Mouse (Mus musculus) hindbrain, embryonic 10.5 days (tissue): ENCODE data around the gene Szt2. TPM values are rescaled to one million over a fixed set of nuclear protein-coding genes. Genes with fewer than 3 reads are reported as not detected.

Experiments used
- DNase-seq: peaks from one replicate; pipeline ENCODE4 v3.0.0-alpha.2; 2017; ENCODE audit warnings: low spot score
- H3K27ac ChIP-seq: fragments of 300-500 bp; sonication (generic); 2 replicates; pipeline ENCODE4 v1.5.1; 2016; ENCODE audit warnings: mild to moderate bottlenecking, moderate library complexity
- H3K27me3 ChIP-seq: fragments of 300-500 bp; sonication (generic); 2 replicates; pipeline ENCODE4 v1.6.1; 2016; ENCODE audit warnings: mild to moderate bottlenecking; ENCODE audit not compliant: poor library complexity, insufficient read depth, severe bottlenecking
- H3K36me3 ChIP-seq: fragments of 300-500 bp; sonication (generic); 2 replicates; pipeline ENCODE4 v1.6.1; 2016; ENCODE audit warnings: mild to moderate bottlenecking, moderate library complexity
- H3K4me1 ChIP-seq: fragments of 300-500 bp; sonication (generic); replicated peaks from 2 replicates; pipeline ENCODE4 v1.6.1; 2016; ENCODE audit warnings: mild to moderate bottlenecking
- H3K4me3 ChIP-seq: fragments of 300-500 bp; sonication (generic); 2 replicates; pipeline ENCODE4 v1.5.1; 2016; ENCODE audit warnings: mild to moderate bottlenecking, moderate library complexity
- H3K9me3 ChIP-seq: fragments of 300-500 bp; sonication (generic); 2 replicates; pipeline ENCODE4 v1.6.1; 2016; ENCODE audit warnings: mild to moderate bottlenecking, moderate library complexity
- WGBS: fragments of 180-500 bp; shearing (Covaris S2); methylation state at CpG from one replicate; pipeline ENCODE4 v1.1.7; 2016; 5-methylcytosine and 5-hydroxymethylcytosine counted together
- polyA plus RNA-seq: library from polyadenylated mRNA; unstranded; fragments of >200 nt; fragmentation: Nextera tagmentation; extraction: Ambion mirVana; gene quantifications from 2 replicates; pipeline ENCODE4 v1.2.1, GENCODE M21; 2016

Szt2 gene
- polyA plus RNA-seq, 1 experiment from 2014 or later, result 11.7 TPM

DNA sequence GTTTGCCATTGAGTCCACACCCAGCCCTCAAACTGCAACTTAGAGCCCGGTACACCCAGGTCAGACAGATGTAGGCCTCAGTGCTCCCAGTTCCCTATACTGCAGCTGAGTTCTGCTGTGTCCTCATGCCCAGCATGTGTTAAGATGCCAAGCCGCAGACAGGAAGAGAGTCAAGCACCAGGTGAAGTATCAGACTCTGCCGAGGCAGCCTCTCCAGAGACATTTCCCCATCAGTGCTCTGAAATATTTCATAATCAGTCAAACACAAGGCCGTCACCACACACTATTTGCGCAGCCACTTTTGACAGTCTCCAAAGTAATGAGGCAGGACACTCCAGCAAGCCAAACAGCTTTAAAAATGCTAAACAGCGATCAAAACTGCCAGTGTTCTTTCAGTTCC, 10.7 kb downstream of the Szt2 start:
- no peak overlapping the region for H3K4me3 ChIP-seq
- 95% methylated on average over 6 of the region's 6 CpGs for WGBS
- H3K36me3 ChIP-seq, result peaks cover 100% of the 10 kb centered on the region
- H3K27ac ChIP-seq, result no peak overlapping the region
- no peaks in the 10 kb centered on the region for H3K27me3 ChIP-seq
- no peak for DNase-seq
- H3K4me1 ChIP-seq, result no peaks in the 10 kb centered on the region
- no peaks in the 10 kb centered on the region for H3K9me3 ChIP-seq

DNA sequence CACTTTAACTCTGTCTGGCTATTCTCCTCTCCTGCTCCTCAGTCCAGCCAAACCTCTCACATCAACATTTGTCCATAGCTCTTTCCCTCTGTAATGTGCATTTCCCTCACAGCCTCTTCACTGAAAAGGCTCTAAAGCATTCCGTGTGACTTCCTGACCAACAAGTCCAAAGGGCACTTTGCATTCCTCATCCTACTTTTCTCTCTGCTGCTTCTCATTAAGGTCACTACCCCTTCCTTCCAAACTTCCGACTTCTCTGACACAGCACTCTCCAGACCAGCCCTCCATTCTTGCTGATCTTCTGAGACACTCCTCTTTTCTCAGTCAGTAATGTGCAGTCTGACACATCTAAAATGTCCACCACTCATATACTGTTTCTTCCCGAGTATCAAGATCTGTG, 12.6 kb downstream of the Szt2 start:
- no peak for DNase-seq
- no peaks in the 10 kb centered on the region for H3K27me3 ChIP-seq
- no peak overlapping the region for H3K27ac ChIP-seq
- H3K4me1 ChIP-seq, result no peaks in the 10 kb centered on the region
- H3K4me3 ChIP-seq, result no peak overlapping the region
- H3K36me3 ChIP-seq, result peaks cover 100% of the 10 kb centered on the region
- 85% methylated on average over 3 of the region's 3 CpGs for WGBS
- no peaks in the 10 kb centered on the region for H3K9me3 ChIP-seq

DNA sequence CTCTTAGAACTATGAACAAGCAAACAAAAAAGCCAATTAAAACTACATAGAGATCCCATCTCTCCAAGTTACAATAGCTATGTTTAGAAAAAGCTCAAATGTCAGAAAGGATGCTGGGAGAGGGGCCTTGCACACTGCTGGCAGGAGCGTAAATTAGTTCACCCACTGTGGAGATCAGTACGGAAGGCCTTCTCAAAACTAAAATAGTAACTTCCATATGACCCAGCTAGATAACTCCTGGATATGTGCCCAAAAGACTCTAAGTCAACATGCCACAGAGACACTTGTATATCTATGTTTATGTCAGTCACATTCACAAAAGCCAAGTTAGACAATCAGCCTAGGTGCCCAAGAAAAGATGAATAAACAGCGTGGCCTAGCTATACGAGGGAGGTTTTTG, 13.8 kb downstream of the Szt2 start:
- no peaks in the 10 kb centered on the region for H3K9me3 ChIP-seq
- peaks cover 100% of the 10 kb centered on the region for H3K36me3 ChIP-seq
- no peaks in the 10 kb centered on the region for H3K27me3 ChIP-seq
- H3K4me3 ChIP-seq, result no peak overlapping the region
- H3K4me1 ChIP-seq, result no peaks in the 10 kb centered on the region
- 91% methylated on average over 4 of the region's 4 CpGs for WGBS
- no peak for DNase-seq
- no peak overlapping the region for H3K27ac ChIP-seq

DNA sequence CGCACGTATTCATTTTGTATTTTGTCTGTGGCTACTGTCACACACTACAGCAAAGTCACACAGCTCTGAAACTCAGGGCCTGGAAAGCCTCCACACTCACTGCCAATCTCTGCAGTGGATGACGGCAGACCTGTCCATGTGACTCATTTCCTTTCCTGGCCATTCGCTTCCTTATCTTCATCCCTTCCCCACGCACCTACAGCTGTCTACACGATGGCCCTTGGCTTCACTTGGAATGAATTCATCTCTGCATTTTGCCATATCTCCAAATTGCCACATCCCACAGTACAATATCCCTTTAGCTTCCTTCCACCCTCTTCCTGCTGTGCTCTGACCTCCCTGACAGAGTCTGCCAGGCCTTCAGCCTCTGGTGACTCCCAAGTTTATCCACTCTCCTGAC, 14.6 kb downstream of the Szt2 start:
- 93% methylated on average over 6 of the region's 6 CpGs for whole genome bisulfite sequencing
- H3K27me3 ChIP-seq, result no peaks in the 10 kb centered on the region
- H3K36me3 ChIP-seq, result peaks cover 100% of the 10 kb centered on the region
- H3K4me1 ChIP-seq, result no peaks in the 10 kb centered on the region
- H3K27ac ChIP-seq, result no peak overlapping the region
- no peaks in the 10 kb centered on the region for H3K9me3 ChIP-seq
- H3K4me3 ChIP-seq, result no peak overlapping the region
- no peak for DNase-seq

DNA sequence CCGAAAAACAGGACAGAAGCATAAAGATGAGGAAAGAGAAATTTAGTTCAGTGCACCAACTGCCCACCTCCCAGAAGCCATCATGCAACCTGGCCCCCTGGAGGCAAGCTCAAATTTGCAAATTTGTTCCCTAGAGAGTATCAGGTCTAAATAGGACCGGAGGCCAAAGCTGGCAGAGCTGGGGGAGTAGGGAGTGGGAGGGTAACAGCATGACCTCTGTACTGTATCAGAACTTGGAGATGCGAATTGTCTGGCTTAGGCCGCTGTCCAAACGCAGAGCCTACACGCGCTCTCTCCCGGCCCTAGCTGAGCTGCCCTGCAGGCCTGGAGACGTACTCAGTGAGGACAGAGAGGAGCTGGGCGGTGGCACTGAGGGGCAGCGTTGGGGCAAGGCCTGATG, 18.9 kb downstream of the Szt2 start:
- 94% methylated on average over 11 of the region's 11 CpGs for WGBS
- Histone ChIP-seq H3K36me3 (peaks cover 100% of the 10 kb centered on the region), H3K4me3 (no peak overlapping the region), H3K27ac (no peak overlapping the region), H3K9me3 (no peaks in the 10 kb centered on the region), H3K27me3 (no peaks in the 10 kb centered on the region), H3K4me1 (no peaks in the 10 kb centered on the region)
- DNase-seq, result no peak

DNA sequence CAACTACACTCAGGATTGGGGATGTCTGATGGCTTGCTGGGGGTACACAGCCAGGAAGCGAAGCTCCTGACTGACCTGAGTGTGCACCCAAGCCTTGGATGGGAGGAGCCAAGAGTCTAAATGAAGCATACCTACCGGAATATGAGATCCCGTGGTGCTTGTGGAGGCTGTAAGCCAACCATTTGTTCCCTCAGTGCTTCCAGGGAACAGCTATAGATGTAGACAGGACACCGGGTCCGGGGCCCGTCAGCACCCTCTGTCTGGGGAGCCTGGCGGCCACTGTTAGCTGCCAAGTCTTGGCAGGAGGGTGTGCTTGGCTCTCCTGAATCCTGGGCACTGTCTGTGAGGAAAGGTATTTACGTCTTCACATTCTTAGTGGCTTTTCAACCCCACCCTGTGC, 21.8 kb downstream of the Szt2 start:
- Histone ChIP-seq H3K4me3 (no peak overlapping the region), H3K36me3 (peaks cover 100% of the 10 kb centered on the region), H3K27me3 (no peaks in the 10 kb centered on the region), H3K27ac (no peak overlapping the region), H3K9me3 (no peaks in the 10 kb centered on the region), H3K4me1 (no peaks in the 10 kb centered on the region)
- no peak for DNase-seq
- 94% methylated on average over 8 of the region's 8 CpGs for WGBS

DNA sequence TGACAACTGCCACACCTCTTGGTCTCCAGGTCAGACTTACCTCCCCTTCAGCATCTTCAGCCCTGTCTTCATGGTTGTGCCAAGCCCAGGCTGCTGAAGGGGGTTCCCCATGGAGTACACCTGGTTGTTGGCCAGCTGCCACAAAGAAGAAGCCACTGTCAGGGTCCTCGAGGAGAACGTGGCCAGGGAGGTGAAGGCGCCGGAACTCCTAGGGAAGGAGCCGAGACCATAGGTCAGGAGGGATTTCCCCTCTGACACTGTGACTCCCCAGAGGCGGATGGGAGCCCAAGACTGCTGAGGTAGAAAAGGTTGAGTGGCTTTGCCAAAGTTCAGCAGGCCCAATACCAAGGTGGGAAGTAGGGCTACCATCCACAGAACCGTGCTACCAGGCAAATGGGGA, 25.8 kb downstream of the Szt2 start:
- no peaks in the 10 kb centered on the region for H3K4me1 ChIP-seq
- no peak for DNase-seq
- H3K27me3 ChIP-seq, result no peaks in the 10 kb centered on the region
- H3K36me3 ChIP-seq, result peaks cover 100% of the 10 kb centered on the region
- 89% methylated on average over 7 of the region's 7 CpGs for WGBS
- H3K27ac ChIP-seq, result no peak overlapping the region
- H3K9me3 ChIP-seq, result no peaks in the 10 kb centered on the region
- H3K4me3 ChIP-seq, result no peak overlapping the region

DNA sequence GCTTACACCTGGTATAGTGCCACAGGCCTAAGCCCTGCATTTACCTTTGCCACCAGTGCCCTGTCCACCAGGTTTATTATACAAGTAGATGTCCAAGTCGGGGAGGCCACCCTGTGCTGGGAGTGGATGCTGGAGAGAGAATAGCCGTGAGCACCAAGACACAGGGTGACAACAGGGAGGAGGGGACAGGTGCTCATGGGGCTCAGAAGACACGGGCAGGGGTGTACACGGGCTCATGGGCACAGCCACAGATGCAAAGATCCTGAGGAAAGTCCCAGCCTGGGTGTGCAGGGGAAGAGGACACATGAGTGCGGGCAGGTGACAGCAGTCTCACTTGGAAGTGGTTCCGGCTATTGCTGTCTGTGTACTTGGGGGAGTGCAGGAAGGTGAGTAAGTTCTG, 33.1 kb downstream of the Szt2 start:
- Histone ChIP-seq H3K36me3 (peaks cover 98% of the 10 kb centered on the region), H3K27me3 (no peaks in the 10 kb centered on the region), H3K4me1 (no peaks in the 10 kb centered on the region), H3K27ac (no peak overlapping the region), H3K9me3 (no peaks in the 10 kb centered on the region), H3K4me3 (no peak overlapping the region)
- WGBS, result 93% methylated on average over 6 of the region's 6 CpGs
- DNase-seq, result no peak

DNA sequence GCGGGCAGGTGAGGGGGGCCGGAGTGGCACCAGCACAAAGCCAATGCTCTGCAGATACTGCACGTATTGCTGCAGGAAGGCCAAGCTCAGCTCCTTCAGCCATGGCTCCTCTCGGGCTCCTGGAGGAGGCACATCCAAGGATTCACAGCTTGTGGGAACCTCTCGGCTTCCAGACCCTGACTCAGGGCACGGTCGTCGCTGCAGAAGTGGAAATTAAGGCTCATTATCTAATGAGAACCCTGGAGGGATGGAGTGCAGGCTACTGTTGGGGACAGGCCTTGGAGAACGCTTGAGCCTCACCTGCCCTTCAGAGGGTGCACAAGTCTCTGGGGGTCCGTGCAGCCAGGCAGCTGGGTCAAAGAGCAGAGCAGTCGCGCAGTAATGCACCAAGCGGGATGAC, 37.3 kb downstream of the Szt2 start:
- Histone ChIP-seq H3K36me3 (peaks cover 98% of the 10 kb centered on the region), H3K27ac (no peak overlapping the region), H3K4me1 (no peaks in the 10 kb centered on the region), H3K4me3 (no peak overlapping the region), H3K9me3 (no peaks in the 10 kb centered on the region), H3K27me3 (no peaks in the 10 kb centered on the region)
- WGBS, result 92% methylated on average over 13 of the region's 13 CpGs
- DNase-seq, result no peak

DNA sequence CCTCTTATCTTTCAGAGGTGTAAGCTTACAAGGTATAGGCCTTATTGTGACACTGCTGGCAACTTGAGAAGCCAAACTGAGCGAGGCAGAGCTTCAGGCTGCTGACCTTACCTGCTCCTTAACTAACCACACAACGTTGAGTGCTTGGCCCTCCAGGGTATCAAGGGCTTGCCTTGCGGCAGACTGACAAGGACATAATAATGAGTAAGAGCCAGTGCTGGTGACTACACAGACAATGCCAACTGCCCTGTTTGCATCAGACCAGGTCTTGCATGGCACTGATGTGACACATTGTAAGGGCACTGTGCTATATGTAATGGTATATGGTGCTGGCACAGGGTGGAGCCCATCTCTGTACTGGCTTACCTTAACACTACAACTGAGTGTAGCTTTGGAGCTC, 40.5 kb downstream of the Szt2 start:
- H3K9me3 ChIP-seq, result no peaks in the 10 kb centered on the region

DNA sequence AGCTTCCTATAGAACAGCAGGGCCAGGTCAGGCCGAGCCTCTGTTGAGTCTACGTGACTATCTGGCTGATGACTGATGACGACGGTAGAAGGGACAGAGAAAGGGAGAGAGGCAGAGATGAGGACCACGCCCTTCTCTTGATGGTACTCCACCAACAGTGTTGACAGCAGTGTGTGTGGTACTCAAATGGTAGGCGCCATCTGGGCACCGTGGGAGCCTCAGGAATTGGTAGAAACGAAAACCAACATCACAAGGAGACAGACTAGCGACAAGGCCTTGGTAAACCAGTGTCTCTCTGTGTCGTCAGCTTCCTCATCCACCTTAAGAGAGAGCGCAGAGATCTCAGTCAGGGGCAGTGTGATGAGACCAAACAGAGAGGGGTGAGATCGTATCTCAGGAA, 41.5 kb downstream of the Szt2 start:
- Histone ChIP-seq H3K27ac (no peak overlapping the region), H3K36me3 (peaks cover 97% of the 10 kb centered on the region)
- 93% methylated on average over 12 of the region's 12 CpGs for WGBS

More for the DNA sequence above, 40.5 kb downstream of the Szt2 start:
- Histone ChIP-seq H3K4me1 (no peaks in the 10 kb centered on the region), H3K36me3 (peaks cover 97% of the 10 kb centered on the region), H3K27ac (no peak overlapping the region), H3K27me3 (no peaks in the 10 kb centered on the region), H3K4me3 (no peak overlapping the region)
- DNase-seq, result no peak
- WGBS, result 94% methylated on average over 3 of the region's 3 CpGs

DNA sequence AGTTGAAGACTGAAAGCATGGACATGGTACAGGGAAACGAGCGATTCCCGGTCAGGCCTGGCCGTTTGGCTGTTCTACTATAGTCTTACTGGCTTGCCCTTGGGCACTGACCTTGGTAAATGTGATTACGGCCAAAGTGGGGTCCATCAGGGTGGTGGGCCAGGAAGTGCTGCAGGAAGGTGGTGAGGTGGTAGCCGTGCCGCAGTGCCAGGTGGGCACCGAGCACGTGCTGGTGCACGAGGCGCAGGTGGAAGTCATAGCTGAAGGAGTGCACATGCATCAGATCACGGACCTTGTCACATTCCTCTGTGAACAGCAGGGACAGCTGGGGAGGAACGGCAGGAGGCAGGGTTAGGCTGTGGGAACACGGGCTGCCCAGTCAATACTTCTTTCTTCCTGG, 43.1 kb downstream of the Szt2 start:
- H3K9me3 ChIP-seq, result no peaks in the 10 kb centered on the region
- no peak overlapping the region for H3K27ac ChIP-seq
- no peaks in the 10 kb centered on the region for H3K27me3 ChIP-seq
- WGBS, result 94% methylated on average over 14 of the region's 14 CpGs
- DNase-seq, result no peak
- H3K36me3 ChIP-seq, result peaks cover 96% of the 10 kb centered on the region
- no peak overlapping the region for H3K4me3 ChIP-seq
- H3K4me1 ChIP-seq, result peaks cover 3% of the 10 kb centered on the region; the same call in 1 of the 2 replicates

More for the DNA sequence above, 41.5 kb downstream of the Szt2 start:
- Histone ChIP-seq H3K4me3 (no peak overlapping the region), H3K27me3 (no peaks in the 10 kb centered on the region), H3K4me1 (no peaks in the 10 kb centered on the region), H3K9me3 (no peaks in the 10 kb centered on the region)
- DNase-seq, result no peak

DNA sequence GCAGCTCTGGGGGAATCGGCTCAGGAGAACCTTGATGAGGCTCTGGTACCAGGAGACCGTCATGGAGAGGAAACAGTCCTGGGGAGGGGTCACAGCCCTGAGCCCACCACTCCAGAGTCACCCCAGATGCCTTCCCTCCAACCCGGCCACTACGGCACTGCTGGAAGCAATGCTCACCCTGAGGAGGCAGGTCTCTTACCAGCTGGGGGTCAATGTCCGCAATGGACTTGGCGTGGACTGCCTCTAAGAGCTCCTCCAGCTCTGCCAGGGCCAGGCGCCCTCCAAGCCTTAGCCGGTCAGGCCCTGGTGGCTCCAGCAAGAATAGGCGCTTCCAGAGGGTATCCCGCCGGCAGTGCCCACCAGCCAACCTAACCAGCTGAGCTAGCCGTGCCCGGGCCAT, 44.4 kb downstream of the Szt2 start:
- no peak overlapping the region for H3K27ac ChIP-seq
- H3K36me3 ChIP-seq, result peaks cover 83% of the 10 kb centered on the region
- no peak overlapping the region for H3K4me3 ChIP-seq
- WGBS, result 92% methylated on average over 13 of the region's 13 CpGs
- no peaks in the 10 kb centered on the region for H3K9me3 ChIP-seq
- no peak for DNase-seq
- no peaks in the 10 kb centered on the region for H3K27me3 ChIP-seq
- peaks cover 16% of the 10 kb centered on the region for H3K4me1 ChIP-seq

DNA sequence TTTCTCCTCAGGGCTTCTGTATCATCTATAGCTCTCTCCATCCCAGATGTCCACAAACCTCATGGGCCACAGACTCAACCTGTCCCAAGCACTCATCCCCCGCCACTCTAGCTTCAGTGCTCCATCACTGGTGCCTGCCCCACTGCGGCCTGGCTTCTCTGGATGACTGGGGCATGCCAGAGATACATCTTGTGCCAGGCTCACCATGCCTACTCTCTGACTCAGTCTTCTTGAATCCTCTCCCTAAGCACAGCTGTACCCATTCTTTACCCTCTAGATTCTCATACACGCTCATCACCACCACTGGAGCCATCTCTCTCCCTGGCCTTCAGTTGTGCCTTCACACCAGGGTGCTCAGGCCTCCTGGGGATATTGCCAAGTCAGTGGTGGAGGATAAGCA, 45.1 kb downstream of the Szt2 start:
- Histone ChIP-seq H3K9me3 (no peaks in the 10 kb centered on the region), H3K4me3 (no peak overlapping the region), H3K36me3 (peaks cover 76% of the 10 kb centered on the region), H3K4me1 (peaks cover 21% of the 10 kb centered on the region), H3K27ac (no peak overlapping the region), H3K27me3 (no peaks in the 10 kb centered on the region)
- 96% methylated on average over 3 of the region's 3 CpGs for WGBS
- no peak for DNase-seq
